Mouse (Mus musculus) lung, embryonic 14.5 days (tissue): ENCODE data around the gene Anks1b. TPM values are rescaled to one million over a fixed set of nuclear protein-coding genes. Genes with fewer than 3 reads are reported as not detected.

Experiments used
- ATAC-seq: fragments of 200-750 bp; cut with Nextera tagmentation; 2 replicates; pipeline ENCODE4 v1.8.0; 2017; ENCODE audit warnings: mild to moderate bottlenecking, moderate TSS enrichment, moderate library complexity; ENCODE audit not compliant: insufficient read depth
- DNase-seq: peaks from one replicate; pipeline ENCODE4 v3.0.0-alpha.2; 2015
- H3K27ac ChIP-seq: fragments of 300-500 bp; sonication (generic); 2 replicates; pipeline ENCODE4 v1.5.1; 2014; ENCODE audit warnings: low read depth, mild to moderate bottlenecking, moderate library complexity
- H3K27me3 ChIP-seq: fragments of 300-500 bp; sonication (generic); 2 replicates; pipeline ENCODE4 v1.6.1; 2014; ENCODE audit warnings: low read length, control low read depth; ENCODE audit not compliant: insufficient read depth
- H3K36me3 ChIP-seq: fragments of 300-500 bp; sonication (generic); 2 replicates; pipeline ENCODE4 v1.6.1; 2014; ENCODE audit warnings: control low read depth; ENCODE audit not compliant: insufficient read depth
- H3K4me1 ChIP-seq: fragments of 300-500 bp; sonication (generic); 2 replicates; pipeline ENCODE4 v1.6.1; 2014; ENCODE audit warnings: antibody characterized with exemption, control low read depth; ENCODE audit not compliant: insufficient read depth
- H3K4me2 ChIP-seq: fragments of 300-500 bp; sonication (generic); 2 replicates; pipeline ENCODE4 v1.6.1; 2014; ENCODE audit warnings: mild to moderate bottlenecking
- H3K4me3 ChIP-seq: fragments of 300-500 bp; sonication (generic); 2 replicates; pipeline ENCODE4 v1.5.1; 2014; ENCODE audit warnings: low read depth, low read length
- H3K9ac ChIP-seq: fragments of 300-500 bp; sonication (generic); 2 replicates; pipeline ENCODE4 v1.6.1; 2014
- H3K9me3 ChIP-seq: fragments of 300-500 bp; sonication (generic); 2 replicates; pipeline ENCODE4 v1.6.1; 2016; ENCODE audit warnings: low read depth, low read length, control low read depth
- CTCF ChIP-seq: IDR thresholded peaks from 2 replicates; pipeline ENCODE4 v1.5.1; 2016; ENCODE audit warnings: antibody characterized with exemption, low read depth
- WGBS: fragments of 180-500 bp; shearing (Covaris S2); extraction: QIAGEN DNeasy Blood & Tissue Kit; methylation state at CpG from one replicate; pipeline ENCODE4 v1.1.7; 2014; 5-methylcytosine and 5-hydroxymethylcytosine counted together
- polyA plus RNA-seq: library from polyadenylated mRNA; unstranded; fragments of >200 nt; fragmentation: Nextera tagmentation; extraction: Ambion mirVana; gene quantifications from 2 replicates; pipeline ENCODE4 v1.2.1, GENCODE M21; 2014

The Anks1b gene
- polyA plus RNA-seq, 1 experiment from 2014 or later: 1.2 TPM

DNA sequence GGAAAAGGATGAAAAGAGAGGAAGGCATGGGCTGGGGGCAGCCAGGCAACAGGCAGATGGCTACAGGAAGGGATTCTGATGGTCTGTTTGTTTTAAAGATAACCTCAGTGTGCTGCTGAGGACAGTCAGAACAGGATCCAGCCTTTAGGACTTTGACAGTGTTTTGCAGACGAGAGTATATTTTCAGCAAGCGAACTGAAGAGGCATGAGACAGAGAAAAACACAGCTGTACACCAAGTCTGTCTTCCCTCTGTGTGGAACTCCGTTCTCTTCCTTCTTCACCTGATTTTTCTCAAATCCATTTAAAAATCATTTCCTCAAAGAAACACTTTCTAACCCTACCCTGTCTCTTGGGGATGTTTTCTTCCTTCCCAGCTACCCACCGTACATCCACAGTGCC, 710.7 kb downstream of the Anks1b start:
- no peak for DNase-seq
- Histone ChIP-seq H3K4me2 (no peak overlapping the region), H3K27ac (no peak overlapping the region), H3K4me1 (no peaks in the 10 kb centered on the region), H3K36me3 (no peaks in the 10 kb centered on the region), H3K4me3 (no peak overlapping the region), H3K9ac (no peak overlapping the region), H3K27me3 (no peaks in the 10 kb centered on the region), H3K9me3 (no peaks in the 10 kb centered on the region)
- TF ChIP-seq CTCF: no peak
- no peak for ATAC-seq
- 50% methylated on average over 4 of the region's 4 CpGs for WGBS

DNA sequence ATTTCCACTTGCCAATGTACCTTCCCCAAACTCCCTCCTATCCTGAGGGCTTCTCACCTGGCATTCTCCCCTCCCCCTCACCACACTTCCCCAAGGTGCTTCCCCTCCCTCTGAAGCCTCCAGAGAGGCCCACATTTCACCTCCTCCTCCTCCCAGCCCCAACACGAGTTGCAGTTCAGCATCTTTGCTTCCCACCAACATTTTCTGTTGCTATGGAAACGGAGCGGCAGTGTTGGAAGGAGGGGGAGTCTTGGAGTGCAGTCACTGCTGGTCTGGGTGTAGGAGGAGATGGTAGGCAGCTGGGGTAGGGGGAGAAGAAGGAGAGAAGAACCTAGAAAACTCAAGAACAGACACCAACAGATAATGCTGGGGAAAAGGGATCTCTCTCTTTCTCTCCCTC, 722.8 kb downstream of the Anks1b start:
- Histone ChIP-seq H3K4me3 (no peak overlapping the region), H3K9ac (no peak overlapping the region), H3K27me3 (no peaks in the 10 kb centered on the region), H3K27ac (no peak overlapping the region), H3K9me3 (no peaks in the 10 kb centered on the region), H3K36me3 (no peaks in the 10 kb centered on the region), H3K4me1 (no peaks in the 10 kb centered on the region), H3K4me2 (no peak overlapping the region)
- TF ChIP-seq CTCF: no peak
- no peak for ATAC-seq
- 20% methylated on average over 3 of the region's 3 CpGs for WGBS
- DNase-seq: peak; percentile 5

DNA sequence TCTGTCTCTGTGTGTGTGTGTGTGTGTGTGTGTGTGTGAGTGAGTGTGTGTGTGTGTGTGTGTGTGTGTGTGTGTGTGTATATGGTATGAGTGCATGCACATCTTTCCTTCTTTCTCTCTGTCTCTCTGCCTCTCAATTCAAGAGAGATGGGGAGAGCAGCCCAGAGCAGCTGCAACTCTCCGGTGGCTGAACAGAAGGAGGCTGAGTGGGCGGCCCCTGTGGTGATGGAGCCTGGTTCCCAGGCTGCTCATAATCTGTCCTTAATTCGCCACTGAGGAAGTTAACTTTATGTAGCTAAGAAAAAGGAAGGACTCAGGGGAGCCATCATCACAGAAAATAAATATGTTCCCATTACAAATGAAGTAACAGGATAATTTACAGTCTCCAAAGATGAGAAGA, 723.3 kb downstream of the Anks1b start:
- Histone ChIP-seq H3K4me1 (no peaks in the 10 kb centered on the region), H3K4me2 (no peak overlapping the region), H3K4me3 (no peak overlapping the region), H3K27me3 (no peaks in the 10 kb centered on the region), H3K36me3 (no peaks in the 10 kb centered on the region), H3K9ac (no peak overlapping the region), H3K27ac (no peak overlapping the region), H3K9me3 (no peaks in the 10 kb centered on the region)
- no peak for TF ChIP-seq CTCF
- WGBS: 32% methylated on average over 3 of the region's 3 CpGs
- ATAC-seq (no peak), DNase-seq (no peak)

DNA sequence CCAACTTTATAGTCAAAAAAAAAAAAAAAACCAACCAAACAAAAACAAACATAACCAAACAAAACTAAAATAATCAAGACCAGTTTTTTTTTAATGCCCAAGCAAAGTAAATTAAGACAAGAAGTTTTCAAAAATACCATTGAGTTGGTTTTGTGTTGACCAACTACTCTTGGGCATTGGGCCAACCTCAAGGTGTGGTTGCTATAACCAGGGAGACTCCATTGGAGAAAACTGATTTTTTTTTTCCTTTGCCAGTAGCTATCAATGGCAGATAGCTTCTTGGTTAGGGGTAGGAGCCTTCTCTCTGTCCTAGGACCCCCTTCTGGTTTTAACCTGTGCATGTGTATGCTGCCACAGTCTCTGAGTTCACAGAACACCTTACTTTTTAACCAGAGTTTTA, 725.8 kb downstream of the Anks1b start:
- no peak overlapping the region for H3K4me2 ChIP-seq
- no peaks in the 10 kb centered on the region for H3K9me3 ChIP-seq
- no peak for DNase-seq
- ATAC-seq: no peak
- no peak overlapping the region for H3K9ac ChIP-seq
- no peak overlapping the region for H3K27ac ChIP-seq
- no peaks in the 10 kb centered on the region for H3K4me1 ChIP-seq
- H3K36me3 ChIP-seq: no peaks in the 10 kb centered on the region
- no peak overlapping the region for H3K4me3 ChIP-seq
- no peak for TF ChIP-seq CTCF
- no peaks in the 10 kb centered on the region for H3K27me3 ChIP-seq

DNA sequence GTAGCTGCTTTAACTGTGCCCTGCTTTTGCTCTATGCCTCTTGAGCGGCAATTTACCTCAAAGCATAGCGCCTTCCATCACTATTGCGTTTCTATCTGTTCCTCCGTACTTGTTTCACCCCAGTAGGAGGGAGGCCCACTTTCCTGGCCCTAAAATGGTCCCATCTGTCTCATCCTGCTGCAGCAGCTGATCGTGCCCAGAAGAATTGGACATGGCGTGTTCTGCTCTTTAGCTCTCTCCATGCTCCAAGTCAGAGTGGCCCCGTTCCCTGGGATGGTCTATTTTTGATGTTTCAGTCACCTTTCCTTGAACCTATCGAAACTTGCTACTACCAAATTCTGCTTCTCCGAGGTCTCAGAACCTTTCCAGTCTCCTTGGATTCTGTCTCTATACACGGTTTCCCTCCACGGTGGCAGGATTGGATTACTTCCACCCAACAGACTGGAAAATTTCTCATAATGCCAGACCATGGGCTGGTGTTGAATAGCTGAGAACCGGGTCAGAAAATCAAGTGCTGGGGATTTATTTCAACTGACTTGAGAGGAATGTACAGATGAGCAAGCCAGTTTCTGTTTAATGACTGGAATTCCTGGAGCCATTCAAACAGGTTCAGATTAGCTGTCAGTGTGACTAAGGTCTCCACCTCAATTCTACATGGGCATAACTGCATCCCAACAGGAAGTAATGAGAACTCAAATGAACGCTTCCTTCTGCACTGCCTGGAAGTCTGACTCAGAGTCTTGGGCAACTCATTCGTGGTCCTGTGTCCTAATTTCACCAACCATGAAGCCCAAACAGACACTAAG, 726.6 kb downstream of the Anks1b start:
- Histone ChIP-seq H3K27ac (no peak overlapping the region), H3K9me3 (no peaks in the 10 kb centered on the region), H3K4me1 (no peaks in the 10 kb centered on the region), H3K4me2 (no peak overlapping the region), H3K36me3 (no peaks in the 10 kb centered on the region), H3K9ac (no peak overlapping the region), H3K4me3 (no peak overlapping the region), H3K27me3 (no peaks in the 10 kb centered on the region)
- TF ChIP-seq CTCF: no peak
- 88% methylated on average over 14 of the region's 14 CpGs for WGBS
- ATAC-seq (no peak), DNase-seq (no peak)

GRCm38 (mm10) chr10:90607586-90607985, 734.3 kb downstream of the Anks1b start:
- ATAC-seq (no peak), DNase-seq (no peak)
- TF ChIP-seq CTCF: no peak
- Histone ChIP-seq H3K36me3 (no peaks in the 10 kb centered on the region), H3K9ac (no peak overlapping the region), H3K4me1 (no peaks in the 10 kb centered on the region), H3K9me3 (no peaks in the 10 kb centered on the region), H3K27me3 (no peaks in the 10 kb centered on the region), H3K4me2 (no peak overlapping the region), H3K27ac (no peak overlapping the region), H3K4me3 (no peak overlapping the region)
- 66% methylated on average over 3 of the region's 3 CpGs for WGBS

DNA sequence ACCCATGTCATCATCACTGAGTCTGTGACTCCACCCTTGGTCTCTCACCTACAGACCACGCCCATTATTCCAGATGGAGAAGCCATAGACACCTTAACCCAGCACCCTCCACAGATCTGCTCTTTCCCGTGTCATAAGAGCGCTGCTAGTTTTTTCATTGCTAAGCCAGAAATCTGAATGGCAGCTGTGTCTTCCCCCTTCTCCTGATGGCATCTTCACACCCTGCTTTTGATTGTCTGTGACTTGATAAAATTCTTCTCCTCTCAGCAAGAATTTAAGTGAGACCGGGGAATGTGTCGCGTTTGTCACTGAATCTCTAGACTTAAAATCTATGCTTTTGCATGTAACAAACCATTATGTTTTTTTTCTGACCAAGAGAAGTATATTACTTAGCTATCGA, 736.1 kb downstream of the Anks1b start:
- no peak for ATAC-seq
- no peaks in the 10 kb centered on the region for H3K36me3 ChIP-seq
- no peak overlapping the region for H3K27ac ChIP-seq
- TF ChIP-seq CTCF: no peak
- no peak overlapping the region for H3K4me3 ChIP-seq
- no peak overlapping the region for H3K9ac ChIP-seq
- H3K9me3 ChIP-seq: no peaks in the 10 kb centered on the region
- 84% methylated on average over 7 of the region's 7 CpGs for WGBS
- no peak for DNase-seq
- H3K4me1 ChIP-seq: no peaks in the 10 kb centered on the region
- no peaks in the 10 kb centered on the region for H3K27me3 ChIP-seq
- no peak overlapping the region for H3K4me2 ChIP-seq
